Mouse (Mus musculus): ENCODE results near the gene Cyp2t4. TPM values are rescaled to one million over a fixed set of nuclear protein-coding genes. Genes with fewer than 3 reads are reported as not detected.

Gene Cyp2t4
- polyA plus RNA-seq, 1 experiment from 2014 or later: 0.18 TPM

- ATAC-seq (ENCODE audit: insufficient read depth, low FRiP score): no peak
- Histone ChIP-seq H3K4me3 (replicated peaks; ENCODE audit: low read length) (peak overlapping the region; percentile 80), H3K27ac (ENCODE audit: low read length) (peak overlapping the region; percentile 98), H3K4me1 (ENCODE audit: control insufficient read depth, insufficient read depth, low read length) (peaks cover 58% of the 10 kb centered on the region), H3K4me2 (ENCODE audit: low read depth, low read length) (peak overlapping the region; percentile 73), H3K9ac (ENCODE audit: low read length) (peak overlapping the region; percentile 94), H3K36me3 (ENCODE audit: control insufficient read depth, insufficient read depth, low read length) (peaks cover 8% of the 10 kb centered on the region; the same call in 1 of the 2 replicates), H3K9me3 (replicated peaks; ENCODE audit: control insufficient read depth, low read length) (no peaks in the 10 kb centered on the region), H3K27me3 (ENCODE audit: control insufficient read depth, insufficient read depth, low read length) (no peaks in the 10 kb centered on the region)
- 61% methylated on average over 23 of the region's 23 CpGs for WGBS
These were observed 11.6 kb downstream of the Cyp2t4 start for GRCm38 (mm10) chr7:27165007-27165655.

GRCm38 (mm10) chr7:27165696-27166095 is 12.2 kb downstream of the Cyp2t4 start:
- Histone ChIP-seq H3K4me2 (ENCODE audit: low read depth, low read length) (peak overlapping the region; percentile 73), H3K27ac (ENCODE audit: low read length) (peak overlapping the region; percentile 98), H3K36me3 (ENCODE audit: control insufficient read depth, insufficient read depth, low read length) (peaks cover 8% of the 10 kb centered on the region; the same call in 1 of the 2 replicates), H3K9me3 (replicated peaks; ENCODE audit: control insufficient read depth, low read length) (no peaks in the 10 kb centered on the region), H3K27me3 (ENCODE audit: control insufficient read depth, insufficient read depth, low read length) (no peaks in the 10 kb centered on the region), H3K9ac (ENCODE audit: low read length) (peak overlapping the region; percentile 94), H3K4me1 (ENCODE audit: control insufficient read depth, insufficient read depth, low read length) (peaks cover 56% of the 10 kb centered on the region), H3K4me3 (replicated peaks; ENCODE audit: low read length) (peak overlapping the region; percentile 80)
- WGBS: 2% methylated on average over 8 of the region's 8 CpGs
- no peak for ATAC-seq (ENCODE audit: insufficient read depth, low FRiP score)

- H3K27ac ChIP-seq (ENCODE audit: low read length): peak overlapping the region; percentile 98
- peaks cover 8% of the 10 kb centered on the region; the same call in 1 of the 2 replicates for H3K36me3 ChIP-seq (ENCODE audit: control insufficient read depth, insufficient read depth, low read length)
- H3K9ac ChIP-seq (ENCODE audit: low read length): peak overlapping the region; percentile 94
- peaks cover 53% of the 10 kb centered on the region for H3K4me1 ChIP-seq (ENCODE audit: control insufficient read depth, insufficient read depth, low read length)
- no peaks in the 10 kb centered on the region for H3K9me3 ChIP-seq (replicated peaks; ENCODE audit: control insufficient read depth, low read length)
- peak; percentile 87 for ATAC-seq (ENCODE audit: insufficient read depth, low FRiP score)
- no peaks in the 10 kb centered on the region for H3K27me3 ChIP-seq (ENCODE audit: control insufficient read depth, insufficient read depth, low read length)
- WGBS: 1% methylated on average over 34 of the region's 43 CpGs
- H3K4me3 ChIP-seq (replicated peaks; ENCODE audit: low read length): peak overlapping the region; percentile 80
- H3K4me2 ChIP-seq (ENCODE audit: low read depth, low read length): peak overlapping the region; percentile 73
These were observed 12.7 kb downstream of the Cyp2t4 start for GRCm38 (mm10) chr7:27166229-27166613.

GRCm38 (mm10) chr7:27166614-27167474 is 13.3 kb downstream of the Cyp2t4 start, which contains the start of gene Egln2:
Gene Egln2 (minus strand): TSS chr7:27166802.
- WGBS: 1% methylated on average over 61 of the region's 61 CpGs
- Histone ChIP-seq H3K4me1 (ENCODE audit: control insufficient read depth, insufficient read depth, low read length) (peaks cover 47% of the 10 kb centered on the region), H3K9me3 (replicated peaks; ENCODE audit: control insufficient read depth, low read length) (no peaks in the 10 kb centered on the region), H3K36me3 (ENCODE audit: control insufficient read depth, insufficient read depth, low read length) (peaks cover 9% of the 10 kb centered on the region; the same call in 1 of the 2 replicates), H3K4me2 (ENCODE audit: low read depth, low read length) (peak within 1 kb of the TSS; percentile 73), H3K27ac (ENCODE audit: low read length) (peak within 1 kb of the TSS; percentile 98), H3K9ac (ENCODE audit: low read length) (peak within 1 kb of the TSS; percentile 94), H3K27me3 (ENCODE audit: control insufficient read depth, insufficient read depth, low read length) (no peaks in the 10 kb centered on the region), H3K4me3 (replicated peaks; ENCODE audit: low read length) (peak within 1 kb of the TSS; percentile 80)
- peak; percentile 90 for ATAC-seq (ENCODE audit: insufficient read depth, low FRiP score)

- Histone ChIP-seq H3K4me2 (ENCODE audit: low read depth, low read length) (peak overlapping the region; percentile 73), H3K9ac (ENCODE audit: low read length) (peak overlapping the region; percentile 94), H3K27ac (ENCODE audit: low read length) (peak overlapping the region; percentile 98), H3K4me1 (ENCODE audit: control insufficient read depth, insufficient read depth, low read length) (peaks cover 39% of the 10 kb centered on the region), H3K9me3 (replicated peaks; ENCODE audit: control insufficient read depth, low read length) (no peaks in the 10 kb centered on the region), H3K27me3 (ENCODE audit: control insufficient read depth, insufficient read depth, low read length) (no peaks in the 10 kb centered on the region), H3K4me3 (replicated peaks; ENCODE audit: low read length) (peak overlapping the region; percentile 80), H3K36me3 (ENCODE audit: control insufficient read depth, insufficient read depth, low read length) (peaks cover 15% of the 10 kb centered on the region; the same call in 1 of the 2 replicates)
- no peak for ATAC-seq (ENCODE audit: insufficient read depth, low FRiP score)
- WGBS: 72% methylated on average over 11 of the region's 11 CpGs
These were observed 14.1 kb downstream of the Cyp2t4 start for GRCm38 (mm10) chr7:27167475-27168094.

- no peak overlapping the region for H3K4me2 ChIP-seq (ENCODE audit: low read depth, low read length)
- H3K27me3 ChIP-seq (ENCODE audit: control insufficient read depth, insufficient read depth, low read length): no peaks in the 10 kb centered on the region
- peaks cover 19% of the 10 kb centered on the region for H3K36me3 ChIP-seq (ENCODE audit: control insufficient read depth, insufficient read depth, low read length)
- no peak for ATAC-seq (ENCODE audit: insufficient read depth, low FRiP score)
- no peak overlapping the region for H3K4me3 ChIP-seq (replicated peaks; ENCODE audit: low read length)
- no peak overlapping the region for H3K27ac ChIP-seq (ENCODE audit: low read length)
- WGBS: 85% methylated on average over 5 of the region's 5 CpGs
- peaks cover 31% of the 10 kb centered on the region for H3K4me1 ChIP-seq (ENCODE audit: control insufficient read depth, insufficient read depth, low read length)
- no peaks in the 10 kb centered on the region for H3K9me3 ChIP-seq (replicated peaks; ENCODE audit: control insufficient read depth, low read length)
- no peak overlapping the region for H3K9ac ChIP-seq (ENCODE audit: low read length)
These were observed 14.9 kb downstream of the Cyp2t4 start for GRCm38 (mm10) chr7:27168371-27168770.

GRCm38 (mm10) chr7:27170981-27171380 is 17.5 kb downstream of the Cyp2t4 start:
- no peaks in the 10 kb centered on the region for H3K27me3 ChIP-seq (ENCODE audit: control insufficient read depth, insufficient read depth, low read length)
- peaks cover 12% of the 10 kb centered on the region for H3K36me3 ChIP-seq (ENCODE audit: control insufficient read depth, insufficient read depth, low read length)
- ATAC-seq (ENCODE audit: insufficient read depth, low FRiP score): no peak
- 92% methylated on average over 3 of the region's 3 CpGs for WGBS
- H3K4me3 ChIP-seq (replicated peaks; ENCODE audit: low read length): no peak overlapping the region
- no peak overlapping the region for H3K27ac ChIP-seq (ENCODE audit: low read length)
- peaks cover 8% of the 10 kb centered on the region; the same call in 1 of the 2 replicates for H3K4me1 ChIP-seq (ENCODE audit: control insufficient read depth, insufficient read depth, low read length)
- no peak overlapping the region for H3K9ac ChIP-seq (ENCODE audit: low read length)
- no peak overlapping the region for H3K4me2 ChIP-seq (ENCODE audit: low read depth, low read length)
- H3K9me3 ChIP-seq (replicated peaks; ENCODE audit: control insufficient read depth, low read length): no peaks in the 10 kb centered on the region

GRCm38 (mm10) chr7:27174496-27174895 is 21.0 kb downstream of the Cyp2t4 start:
- no peak overlapping the region for H3K4me2 ChIP-seq (ENCODE audit: low read depth, low read length)
- no peaks in the 10 kb centered on the region for H3K9me3 ChIP-seq (replicated peaks; ENCODE audit: control insufficient read depth, low read length)
- peaks cover 12% of the 10 kb centered on the region for H3K36me3 ChIP-seq (ENCODE audit: control insufficient read depth, insufficient read depth, low read length)
- no peak overlapping the region for H3K9ac ChIP-seq (ENCODE audit: low read length)
- WGBS: 94% methylated on average over 15 of the region's 15 CpGs
- peaks cover 7% of the 10 kb centered on the region for H3K4me1 ChIP-seq (ENCODE audit: control insufficient read depth, insufficient read depth, low read length)
- no peak overlapping the region for H3K4me3 ChIP-seq (replicated peaks; ENCODE audit: low read length)
- no peak overlapping the region for H3K27ac ChIP-seq (ENCODE audit: low read length)
- no peaks in the 10 kb centered on the region for H3K27me3 ChIP-seq (ENCODE audit: control insufficient read depth, insufficient read depth, low read length)
- ATAC-seq (ENCODE audit: insufficient read depth, low FRiP score): no peak

Data from stomach, embryonic 16.5 days (tissue).